Mouse (Mus musculus) testis, adult 2 months (tissue): ENCODE data around the gene Scgb1a1. TPM values are rescaled to one million over a fixed set of nuclear protein-coding genes. Genes with fewer than 3 reads are reported as not detected.

Experiments
- H3K27ac ChIP-seq: fragments of 200-500 bp; 2 replicates; pipeline ENCODE4 v1.5.1; 2012; ENCODE audit warnings: low read depth, low read length; ENCODE audit not compliant: control insufficient read depth, insufficient read depth
- H3K27me3 ChIP-seq: fragments of 200-500 bp; 2 replicates; pipeline ENCODE4 v1.6.1; 2012; ENCODE audit warnings: mild to moderate bottlenecking, low read length, moderate library complexity; ENCODE audit not compliant: control insufficient read depth, insufficient read depth
- H3K36me3 ChIP-seq: fragments of 200-500 bp; 2 replicates; pipeline ENCODE4 v1.6.1; 2012; ENCODE audit warnings: mild to moderate bottlenecking, low read length; ENCODE audit not compliant: control insufficient read depth, insufficient read depth
- H3K4me1 ChIP-seq: fragments of 200-500 bp; 2 replicates; pipeline ENCODE4 v1.6.1; 2012; ENCODE audit warnings: low read length; ENCODE audit not compliant: control insufficient read depth, insufficient read depth
- H3K4me3 ChIP-seq: fragments of 200-500 bp; 2 replicates; pipeline ENCODE4 v1.5.1; 2012; ENCODE audit warnings: low read depth, mild to moderate bottlenecking, low read length, moderate library complexity, mixed read lengths; ENCODE audit not compliant: control insufficient read depth
- CTCF ChIP-seq: fragments of 200-500 bp; IDR thresholded peaks from 2 replicates; pipeline ENCODE4 v1.5.1; 2012; ENCODE audit warnings: low read depth, mild to moderate bottlenecking, inconsistent platforms, low read length, moderate library complexity; ENCODE audit not compliant: control insufficient read depth, insufficient read depth, insufficient replicate concordance
- POLR2A ChIP-seq: fragments of 200-500 bp; IDR thresholded peaks from 2 replicates; pipeline ENCODE4 v1.6.1; 2012; ENCODE audit warnings: low read depth, mild to moderate bottlenecking, inconsistent platforms, low read length, moderate library complexity; ENCODE audit not compliant: control insufficient read depth
- polyA plus RNA-seq: library from polyadenylated mRNA; depleted of rRNA; stranded (reverse); fragments of >200 nt; gene quantifications from 2 replicates; pipeline ENCODE4 v1.2.3, GENCODE M21; 2012

The Scgb1a1 gene
- polyA plus RNA-seq, 1 experiment: 0.41 TPM

DNA sequence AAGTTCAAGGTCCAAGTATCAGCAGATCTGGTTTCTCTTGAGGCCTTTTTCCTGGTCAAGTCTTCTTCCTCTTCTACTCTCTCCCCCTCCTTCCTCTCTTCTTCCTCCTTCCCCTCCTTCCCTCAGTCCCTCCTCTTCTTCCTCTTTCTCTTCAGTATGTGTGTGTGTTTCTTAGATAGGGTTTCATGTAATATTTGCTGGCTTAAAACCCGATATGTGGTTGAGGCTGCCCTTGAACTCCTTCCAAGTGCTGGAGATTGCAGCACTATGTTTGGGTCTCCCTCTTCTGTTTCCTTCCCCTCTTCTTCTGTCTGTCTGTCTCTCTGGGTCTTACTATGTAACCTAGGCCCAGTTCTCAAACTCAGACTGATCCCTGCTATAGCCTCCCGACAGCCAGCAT, 24.9 kb downstream of the Scgb1a1 start:
- TF ChIP-seq CTCF (no peak), POLR2A (no peak)
- Histone ChIP-seq H3K4me3 (no peak overlapping the region), H3K27me3 (no peaks in the 10 kb centered on the region), H3K27ac (no peak overlapping the region), H3K36me3 (no peaks in the 10 kb centered on the region), H3K4me1 (no peaks in the 10 kb centered on the region)

DNA sequence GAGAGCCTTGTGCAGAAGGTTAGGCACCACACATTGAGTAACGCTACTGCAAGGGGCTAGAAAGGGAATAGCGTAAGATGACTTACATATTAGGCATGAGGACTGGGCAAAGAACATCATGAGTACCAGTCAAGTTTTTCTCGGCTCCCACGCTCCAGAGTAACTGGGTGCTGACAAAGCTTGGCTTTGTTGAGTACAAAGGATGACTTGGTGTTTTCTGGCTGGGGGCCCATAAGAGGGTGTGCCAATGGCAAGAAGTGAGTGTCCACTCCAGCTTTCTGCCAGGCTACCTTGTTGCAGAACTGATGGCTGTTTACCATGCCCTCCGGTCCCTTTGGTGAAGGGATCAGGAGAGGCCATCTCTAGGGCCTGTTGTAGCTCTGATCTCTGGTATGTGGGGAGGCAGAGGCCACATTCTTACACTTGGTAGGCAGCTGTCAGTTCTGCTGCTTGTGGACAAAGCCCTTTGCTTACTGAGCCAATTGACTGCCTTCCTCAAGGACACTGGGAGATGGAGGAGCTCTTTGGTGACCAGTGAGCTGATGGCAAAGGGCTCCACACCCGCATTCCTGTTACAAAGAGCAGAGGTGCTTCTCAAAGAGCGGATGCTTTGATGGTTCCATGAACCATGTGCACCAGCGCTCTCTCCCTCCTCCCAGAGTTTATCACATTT, 26.4 kb downstream of the Scgb1a1 start:
- no peaks in the 10 kb centered on the region for H3K27me3 ChIP-seq
- H3K4me1 ChIP-seq: no peaks in the 10 kb centered on the region
- no peak for TF ChIP-seq CTCF
- no peak for TF ChIP-seq POLR2A
- no peak overlapping the region for H3K4me3 ChIP-seq
- H3K27ac ChIP-seq: no peak overlapping the region
- no peaks in the 10 kb centered on the region for H3K36me3 ChIP-seq

DNA sequence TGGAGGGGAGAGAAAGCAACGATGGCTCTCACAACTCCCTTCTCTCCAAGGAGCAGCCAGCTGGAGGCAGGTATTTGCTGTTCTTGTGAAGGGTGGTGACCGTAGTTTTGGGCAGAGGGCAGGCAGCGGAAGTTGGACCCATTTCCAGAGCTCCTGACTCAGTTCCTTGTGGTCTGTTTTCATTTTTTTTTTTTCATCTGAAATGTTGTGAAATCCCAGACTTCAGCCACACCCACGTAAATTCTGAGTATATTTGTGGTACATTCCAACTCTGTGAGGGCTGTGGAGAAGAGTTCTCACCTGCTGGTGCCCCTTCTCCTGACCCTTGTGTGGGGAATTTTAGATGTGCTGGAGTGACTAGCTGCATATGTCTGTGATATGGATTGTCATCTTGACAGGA, 27.7 kb downstream of the Scgb1a1 start:
- no peaks in the 10 kb centered on the region for H3K36me3 ChIP-seq
- H3K4me1 ChIP-seq: no peaks in the 10 kb centered on the region
- H3K4me3 ChIP-seq: no peak overlapping the region
- H3K27me3 ChIP-seq: no peaks in the 10 kb centered on the region
- TF ChIP-seq CTCF (no peak), POLR2A (no peak)
- no peak overlapping the region for H3K27ac ChIP-seq

DNA sequence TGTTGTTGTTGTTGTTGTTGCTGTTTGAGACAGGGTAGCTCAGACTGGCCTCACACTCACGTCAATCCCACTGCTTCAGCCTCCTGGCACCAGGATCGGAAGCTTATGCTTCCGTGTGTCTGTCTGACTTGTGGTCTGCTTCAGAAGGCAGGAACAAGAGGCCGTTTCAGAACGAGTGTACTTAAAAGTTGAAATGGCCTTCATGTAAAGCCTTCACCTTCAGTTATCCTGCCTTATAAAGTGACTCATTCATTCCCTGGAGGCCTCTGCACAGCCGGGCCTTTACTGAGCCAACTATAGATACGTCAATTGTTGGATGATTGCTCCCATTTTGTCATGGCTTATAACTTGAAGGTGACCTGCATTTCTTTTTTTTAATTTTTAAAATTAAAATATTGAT, 28.4 kb downstream of the Scgb1a1 start:
- TF ChIP-seq POLR2A (no peak), CTCF (no peak)
- Histone ChIP-seq H3K4me3 (no peak overlapping the region), H3K36me3 (no peaks in the 10 kb centered on the region), H3K4me1 (no peaks in the 10 kb centered on the region), H3K27ac (no peak overlapping the region), H3K27me3 (no peaks in the 10 kb centered on the region)

DNA sequence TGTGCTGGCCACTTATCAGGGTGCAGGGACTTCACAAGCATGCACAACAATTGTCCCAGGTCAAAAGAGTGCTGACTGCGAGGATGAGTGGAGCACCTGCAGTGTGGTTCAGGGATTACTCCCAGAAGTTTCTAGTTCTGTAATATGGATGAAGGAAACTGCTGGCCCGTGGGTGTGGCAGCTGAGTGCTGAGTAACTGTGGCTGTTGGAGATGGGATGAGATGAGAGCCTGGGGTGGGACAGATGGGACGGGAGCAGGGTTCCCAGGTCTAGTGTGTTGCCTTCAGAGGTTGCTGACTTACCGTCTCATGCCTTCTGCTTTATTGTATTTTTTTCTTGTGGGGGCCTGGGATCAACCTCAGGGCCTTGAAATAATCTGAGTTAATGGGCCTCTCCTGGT, 28.8 kb downstream of the Scgb1a1 start:
- Histone ChIP-seq H3K4me1 (no peaks in the 10 kb centered on the region), H3K27me3 (no peaks in the 10 kb centered on the region), H3K27ac (no peak overlapping the region), H3K36me3 (no peaks in the 10 kb centered on the region), H3K4me3 (no peak overlapping the region)
- TF ChIP-seq CTCF (no peak), POLR2A (no peak)

DNA sequence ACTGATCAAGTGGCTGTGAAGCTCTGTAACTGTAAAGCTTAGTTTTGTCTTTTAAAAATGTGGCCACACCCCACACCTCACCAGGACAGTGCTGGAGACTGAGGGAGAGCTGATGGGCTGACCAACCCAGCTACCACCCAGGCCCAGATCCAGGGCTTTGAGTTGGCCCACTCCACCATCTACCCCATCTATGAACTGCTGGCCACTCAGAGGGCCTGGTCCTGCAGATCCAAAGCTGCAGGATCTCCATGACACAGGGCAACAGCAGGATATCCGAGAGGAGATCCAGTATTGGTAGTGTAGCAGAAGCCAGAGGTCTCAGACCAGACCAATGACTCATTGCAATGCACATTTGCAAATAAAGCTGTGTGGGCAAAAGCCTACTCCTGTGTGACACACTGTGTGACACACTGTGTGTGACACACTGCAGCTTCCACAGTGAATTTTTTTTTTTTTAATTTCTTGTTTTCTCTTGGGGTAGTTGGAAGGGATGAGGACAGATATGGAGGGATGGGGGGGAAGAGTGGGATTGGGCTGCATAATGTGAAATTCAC, 29.4 kb downstream of the Scgb1a1 start:
- Histone ChIP-seq H3K4me1 (no peaks in the 10 kb centered on the region), H3K27me3 (no peaks in the 10 kb centered on the region), H3K36me3 (no peaks in the 10 kb centered on the region), H3K27ac (no peak overlapping the region), H3K4me3 (no peak overlapping the region)
- TF ChIP-seq CTCF (no peak), POLR2A (no peak)

DNA sequence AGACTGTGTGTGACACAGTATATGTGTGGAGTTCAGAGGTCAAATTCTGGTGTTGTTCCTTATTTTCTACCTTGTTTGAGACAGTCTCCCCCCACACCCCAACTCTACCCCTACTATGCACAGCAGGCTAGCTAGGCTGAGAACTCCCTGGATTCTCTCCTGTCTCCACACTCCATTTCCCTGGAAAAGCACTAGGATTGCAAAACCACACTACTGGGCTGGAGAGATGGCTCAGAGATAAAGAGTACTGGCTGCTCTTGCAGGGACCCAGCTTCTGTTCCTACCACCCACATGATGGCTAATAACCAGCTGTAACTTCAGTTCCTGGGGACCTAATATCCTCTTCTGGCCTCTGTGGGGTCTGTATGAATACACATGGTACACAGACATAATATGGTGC, 30.1 kb downstream of the Scgb1a1 start:
- no peak for TF ChIP-seq POLR2A
- no peak for TF ChIP-seq CTCF
- H3K4me3 ChIP-seq: no peak overlapping the region
- no peak overlapping the region for H3K27ac ChIP-seq
- H3K27me3 ChIP-seq: no peaks in the 10 kb centered on the region
- H3K4me1 ChIP-seq: no peaks in the 10 kb centered on the region
- no peaks in the 10 kb centered on the region for H3K36me3 ChIP-seq

DNA sequence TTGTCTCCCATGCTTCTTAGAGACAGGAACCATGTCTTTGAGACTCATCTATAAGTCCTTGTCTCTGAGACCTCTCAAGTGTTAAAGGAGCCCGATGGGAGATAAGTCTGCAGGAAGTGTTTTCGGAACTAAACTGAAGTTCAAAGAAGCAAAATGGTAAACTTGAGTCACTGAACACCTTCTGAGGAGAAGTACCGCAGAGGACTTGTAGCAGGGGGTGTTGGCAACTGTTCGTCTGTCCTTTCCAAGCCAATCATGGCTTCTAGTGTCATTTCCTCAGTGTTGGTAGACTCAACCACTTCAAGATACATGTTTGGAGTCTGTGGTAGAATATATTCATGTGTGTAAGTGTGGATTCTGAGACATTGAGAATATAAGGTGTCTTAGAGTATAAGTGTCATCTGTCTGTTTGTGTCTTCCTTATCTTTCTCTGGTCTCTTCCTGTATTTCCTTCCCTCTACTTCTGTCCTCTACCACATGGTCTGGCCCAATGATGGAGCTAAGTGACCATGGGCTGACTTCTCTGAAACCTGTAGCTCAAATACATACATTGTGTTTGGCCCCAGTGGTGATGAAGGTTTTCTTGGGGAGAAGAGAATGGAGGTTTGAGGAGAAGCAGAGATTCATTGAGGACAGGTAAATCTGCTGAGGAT, 31.9 kb downstream of the Scgb1a1 start:
- H3K4me3 ChIP-seq: no peak overlapping the region
- H3K27me3 ChIP-seq: no peaks in the 10 kb centered on the region
- TF ChIP-seq POLR2A (no peak), CTCF (no peak)
- H3K27ac ChIP-seq: no peak overlapping the region
- H3K36me3 ChIP-seq: no peaks in the 10 kb centered on the region
- no peaks in the 10 kb centered on the region for H3K4me1 ChIP-seq
